Mouse (Mus musculus): ENCODE results near the gene Gm21719.
"Not testable (repeated sequence)": the region's sequence is repeated elsewhere in the genome, so short reads cannot be mapped to it uniquely, and the experiment has no call there.

The Gm21719 gene

DNA sequence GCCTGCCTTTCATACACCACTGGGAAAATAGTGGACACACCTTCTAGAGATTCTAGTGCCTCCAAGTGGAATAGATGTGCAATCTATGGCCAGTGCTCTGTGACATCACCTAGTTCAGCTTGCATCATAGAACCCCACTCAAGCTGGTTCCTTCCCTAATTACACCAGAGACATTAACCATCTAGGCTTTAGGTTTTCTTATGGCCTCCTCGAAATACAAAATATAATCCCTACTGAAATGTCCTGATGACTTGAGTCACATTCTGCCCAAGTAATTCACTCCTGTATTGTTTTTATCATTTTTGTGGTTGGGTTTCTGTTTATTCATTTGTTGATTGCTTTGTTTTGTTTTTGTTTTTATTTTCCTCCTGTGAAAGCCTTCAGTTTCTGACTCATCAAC is at the start of gene Gm21719:
Gene Gm21719 (minus strand): TSS at position 101 of the 400 bp plus-strand sequence.
- CTCF ChIA-PET: not testable (repeated sequence)

Measured in spleen, embryonic (tissue).